Mouse (Mus musculus): ENCODE results near the gene Gpr150.

Gpr150 gene

DNA sequence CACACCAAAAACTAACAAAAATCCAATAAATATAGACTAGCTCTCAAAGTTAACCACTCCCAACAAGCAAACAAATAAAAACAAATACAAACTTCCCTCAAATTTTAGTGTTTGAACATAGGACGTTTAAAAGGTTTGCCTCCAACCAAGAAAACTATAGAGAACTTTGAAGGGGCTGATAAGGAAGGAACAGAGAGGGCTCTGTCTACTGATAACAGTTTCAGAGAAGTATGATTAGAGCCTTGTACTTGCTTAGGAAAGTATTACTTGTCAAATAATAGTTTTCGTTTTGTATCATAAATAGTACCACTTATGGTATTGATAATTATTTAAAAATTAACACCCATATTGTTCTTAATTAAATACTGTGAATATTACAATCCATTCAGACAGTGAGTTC lies 42.3 kb downstream of the Gpr150 start:
- no peak for DNase-seq (ENCODE audit: low spot score)

All from MN1 (cell line).